Mouse (Mus musculus) myocyte (in vitro differentiated cells): ENCODE results near the gene Gm3327.
"Not testable (repeated sequence)": the region's sequence is repeated elsewhere in the genome, so short reads cannot be mapped to it uniquely, and the experiment has no call there.

Experiments
- MAX ChIP-seq: IDR thresholded peaks from one replicate; pipeline ENCODE4 v1.6.1; 2011; ENCODE audit warnings: low read depth, mild to moderate bottlenecking, control low read depth
- MYOG ChIP-seq, 3 experiments: IDR thresholded peaks; one replicate each; pipeline ENCODE4 v1.6.1; 2011; ENCODE audit warnings: control low read depth in 2 of 3, low read depth in 2 of 3, mild to moderate bottlenecking in 2 of 3; ENCODE audit not compliant: insufficient read length in 2 of 3, control insufficient read depth in 1 of 3, insufficient read depth in 1 of 3
- POLR2A ChIP-seq: IDR thresholded peaks from one replicate; pipeline ENCODE4 v1.6.1; 2011; ENCODE audit warnings: low read depth, mild to moderate bottlenecking, control low read depth, moderate library complexity; ENCODE audit not compliant: insufficient read length
- SRF ChIP-seq: IDR thresholded peaks from one replicate; pipeline ENCODE4 v1.6.1; 2011; ENCODE audit warnings: low read depth; ENCODE audit not compliant: control insufficient read depth, insufficient read length
- TCF12 ChIP-seq: IDR thresholded peaks from one replicate; pipeline ENCODE4 v1.6.1; 2011; ENCODE audit warnings: mild to moderate bottlenecking, control low read depth; ENCODE audit not compliant: poor library complexity, insufficient read depth, severe bottlenecking
- TCF3 ChIP-seq: IDR thresholded peaks from one replicate; pipeline ENCODE4 v1.6.1; 2011; ENCODE audit warnings: low read depth, control low read depth; ENCODE audit not compliant: insufficient read length
- USF1 ChIP-seq: IDR thresholded peaks from one replicate; pipeline ENCODE4 v1.6.1; 2011; ENCODE audit warnings: low read depth, mild to moderate bottlenecking, control low read depth, moderate library complexity

DNA sequence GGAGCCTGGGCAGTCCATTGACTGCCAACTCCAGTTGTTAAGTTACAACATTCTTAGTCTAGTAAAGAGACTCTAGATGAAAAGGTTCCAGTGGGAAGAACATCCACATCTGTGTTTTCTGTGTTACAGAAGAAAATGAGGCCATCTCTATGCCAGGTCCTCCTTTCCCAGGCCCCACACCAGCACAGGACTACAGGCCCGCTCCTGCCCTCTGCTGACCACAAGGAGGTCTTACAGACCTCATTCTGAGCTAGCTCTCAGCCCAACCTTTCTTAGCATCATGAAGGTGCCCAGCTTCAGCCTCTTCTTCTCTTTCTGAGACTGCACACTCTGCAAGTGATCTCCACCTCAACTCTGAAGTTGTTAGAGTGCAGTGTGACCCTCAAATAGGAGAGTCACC lies 23.6 kb upstream of the Gm3327 start:
- not testable (repeated sequence) for TF ChIP-seq POLR2A; MYOG (IDR thresholded peaks at IDR 0.05; ENCODE audit: control insufficient read depth in 1 of 3, insufficient read depth in 1 of 3, insufficient read length in 2 of 3, low read depth in 2 of 3); TCF3; USF1; SRF; TCF12; MAX
